Mouse (Mus musculus): ENCODE measurements around the gene Scp2. TPM values are rescaled to one million over a fixed set of nuclear protein-coding genes. Genes with fewer than 3 reads are reported as not detected.
A peak's percentile ranks its signal among the peaks of the same experiment; 100 is the strongest.

Scp2 gene
- polyA plus RNA-seq, 1 experiment from 2014 or later, result 209 TPM

DNA sequence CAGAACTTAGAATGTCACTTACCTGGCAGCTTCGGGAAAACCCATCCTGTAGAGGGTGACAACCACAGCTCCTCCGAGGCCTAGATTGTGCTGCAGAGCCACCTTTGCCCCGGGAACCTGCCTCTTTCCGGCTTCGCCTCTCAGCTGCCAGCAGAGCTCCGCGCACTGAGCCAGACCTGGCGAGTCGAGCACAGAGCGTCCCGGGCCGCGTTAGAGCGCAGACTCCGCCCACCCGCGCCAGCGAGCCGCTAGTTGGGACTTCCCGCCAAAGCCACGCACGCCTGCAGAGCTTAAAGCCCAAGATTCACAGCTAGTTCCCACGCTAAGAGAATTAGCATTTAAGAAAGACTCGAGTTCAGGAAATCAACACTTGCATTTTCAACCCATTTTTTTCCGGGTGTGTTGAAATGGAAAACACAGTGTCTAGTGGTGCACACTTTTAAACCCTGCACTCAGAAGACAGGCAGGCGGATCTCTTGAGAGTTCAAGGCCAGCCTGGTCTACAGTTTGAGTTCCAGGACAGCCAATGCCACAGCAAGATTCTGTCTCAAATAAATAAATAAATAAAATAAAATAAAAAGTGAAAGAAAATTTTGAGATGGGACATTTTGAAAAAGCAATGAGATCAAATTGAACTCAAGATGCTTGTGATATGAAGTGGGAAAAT, 73.4 kb downstream of the Scp2 start:
- peaks cover 7% of the 10 kb centered on the region for H3K4me1 ChIP-seq (ENCODE audit: control insufficient read depth, insufficient read depth, low read length)
- peak overlapping the region; percentile 75 for H3K4me2 ChIP-seq (replicated peaks; ENCODE audit: low read depth, low read length)
- peaks cover 12% of the 10 kb centered on the region; the same call in 1 of the 2 replicates for H3K36me3 ChIP-seq (ENCODE audit: control insufficient read depth, insufficient read depth, low read length)
- no peak overlapping the region for H3K27ac ChIP-seq (ENCODE audit: low read depth, low read length)
- peak overlapping the region; percentile 68; the same call in 1 of the 2 replicates for H3K9ac ChIP-seq (ENCODE audit: low read depth, low read length)
- WGBS, result 2% methylated on average over 26 of the region's 26 CpGs
- H3K9me3 ChIP-seq (ENCODE audit: control insufficient read depth, low read length), result no peaks in the 10 kb centered on the region
- H3K27me3 ChIP-seq (ENCODE audit: control insufficient read depth, insufficient read depth, low read length), result no peaks in the 10 kb centered on the region
- H3K4me3 ChIP-seq (ENCODE audit: low read length), result peak overlapping the region; percentile 53
- peak; percentile 98 for ATAC-seq (ENCODE audit: low FRiP score, low TSS enrichment)

DNA sequence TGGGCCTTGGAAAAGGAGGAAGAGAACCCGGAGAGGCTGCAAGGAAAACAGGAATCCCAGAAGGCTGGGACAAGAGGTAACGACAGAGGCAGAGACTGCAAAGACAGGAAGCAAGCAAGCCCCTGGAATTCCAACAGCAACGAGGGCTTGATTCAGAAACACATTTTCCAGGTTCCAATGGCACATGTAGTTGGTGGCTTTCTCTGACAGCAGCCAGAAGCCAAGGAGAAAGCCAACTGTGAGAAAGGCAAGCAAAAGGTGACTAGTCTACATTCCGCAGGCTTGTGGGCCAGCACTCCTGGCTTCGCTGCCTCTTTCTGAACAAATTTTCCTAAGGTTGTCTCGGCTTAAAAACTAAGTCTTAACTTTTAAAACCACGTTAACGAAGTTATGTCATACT, 74.1 kb downstream of the Scp2 start:
- Histone ChIP-seq H3K9me3 (ENCODE audit: control insufficient read depth, low read length) (no peaks in the 10 kb centered on the region), H3K4me3 (ENCODE audit: low read length) (peak overlapping the region; percentile 53), H3K4me2 (replicated peaks; ENCODE audit: low read depth, low read length) (peak overlapping the region; percentile 75), H3K27me3 (ENCODE audit: control insufficient read depth, insufficient read depth, low read length) (no peaks in the 10 kb centered on the region), H3K9ac (ENCODE audit: low read depth, low read length) (peak overlapping the region; percentile 68), H3K36me3 (ENCODE audit: control insufficient read depth, insufficient read depth, low read length) (peaks cover 14% of the 10 kb centered on the region; the same call in 1 of the 2 replicates), H3K4me1 (ENCODE audit: control insufficient read depth, insufficient read depth, low read length) (peaks cover 7% of the 10 kb centered on the region), H3K27ac (ENCODE audit: low read depth, low read length) (peak overlapping the region; percentile 3; the same call in 1 of the 2 replicates)
- WGBS, result 9% methylated on average over 8 of the region's 8 CpGs
- no peak for ATAC-seq (ENCODE audit: low FRiP score, low TSS enrichment)

DNA sequence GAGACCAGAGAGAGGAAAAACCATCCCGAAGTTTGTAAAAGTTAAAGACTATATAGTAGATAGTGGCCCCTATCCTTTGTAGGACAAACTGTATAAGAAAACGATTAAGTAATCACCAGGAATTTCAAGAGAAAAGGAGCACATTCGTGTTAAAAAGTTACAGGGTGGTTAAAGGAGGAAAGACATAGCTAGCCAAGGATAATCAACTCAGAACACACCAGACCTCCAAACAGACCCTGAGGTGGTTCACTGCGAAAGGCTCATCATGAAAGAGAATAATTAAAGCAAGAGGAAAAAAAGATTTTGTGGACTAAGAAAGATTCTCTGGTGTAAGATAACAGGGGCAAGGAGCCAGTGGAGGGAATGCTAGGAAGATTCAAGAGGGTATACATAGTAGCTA, 74.5 kb downstream of the Scp2 start:
- peak overlapping the region; percentile 68 for H3K9ac ChIP-seq (ENCODE audit: low read depth, low read length)
- peaks cover 14% of the 10 kb centered on the region; the same call in 1 of the 2 replicates for H3K36me3 ChIP-seq (ENCODE audit: control insufficient read depth, insufficient read depth, low read length)
- H3K4me2 ChIP-seq (replicated peaks; ENCODE audit: low read depth, low read length), result peak overlapping the region; percentile 75
- peaks cover 7% of the 10 kb centered on the region for H3K4me1 ChIP-seq (ENCODE audit: control insufficient read depth, insufficient read depth, low read length)
- no peaks in the 10 kb centered on the region for H3K9me3 ChIP-seq (ENCODE audit: control insufficient read depth, low read length)
- peak overlapping the region; percentile 53 for H3K4me3 ChIP-seq (ENCODE audit: low read length)
- no peak for ATAC-seq (ENCODE audit: low FRiP score, low TSS enrichment)
- H3K27me3 ChIP-seq (ENCODE audit: control insufficient read depth, insufficient read depth, low read length), result no peaks in the 10 kb centered on the region
- H3K27ac ChIP-seq (ENCODE audit: low read depth, low read length), result peak overlapping the region; percentile 3; the same call in 1 of the 2 replicates
- 69% methylated on average over 4 of the region's 4 CpGs for WGBS

DNA sequence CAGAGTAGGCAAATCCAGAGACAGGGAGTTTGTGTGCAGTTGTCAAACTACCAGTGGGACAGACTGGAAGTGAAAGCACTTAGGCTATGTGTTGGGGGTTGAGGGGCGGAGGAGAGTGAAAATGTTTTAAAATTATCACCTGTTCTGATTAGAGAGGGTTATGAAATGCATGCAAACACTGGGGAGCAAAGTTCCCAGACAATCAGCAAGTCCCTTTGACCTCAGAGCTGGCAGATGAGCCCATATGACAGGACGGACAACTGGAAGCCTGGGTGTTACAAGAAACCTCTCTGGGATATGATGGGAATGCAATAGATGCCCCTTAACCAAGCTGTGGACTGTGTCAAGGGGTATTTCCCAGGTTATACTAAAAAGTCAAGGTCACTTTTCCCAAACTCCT, 76.7 kb downstream of the Scp2 start:
- Histone ChIP-seq H3K4me3 (ENCODE audit: low read length) (no peak overlapping the region), H3K27ac (ENCODE audit: low read depth, low read length) (no peak overlapping the region), H3K36me3 (ENCODE audit: control insufficient read depth, insufficient read depth, low read length) (peaks cover 21% of the 10 kb centered on the region; the same call in 1 of the 2 replicates), H3K27me3 (ENCODE audit: control insufficient read depth, insufficient read depth, low read length) (no peaks in the 10 kb centered on the region), H3K9me3 (ENCODE audit: control insufficient read depth, low read length) (no peaks in the 10 kb centered on the region), H3K9ac (ENCODE audit: low read depth, low read length) (no peak overlapping the region), H3K4me1 (ENCODE audit: control insufficient read depth, insufficient read depth, low read length) (peaks cover 7% of the 10 kb centered on the region), H3K4me2 (replicated peaks; ENCODE audit: low read depth, low read length) (no peak overlapping the region)
- ATAC-seq (ENCODE audit: low FRiP score, low TSS enrichment), result no peak
- 87% methylated on average over 2 of the region's 2 CpGs for WGBS

DNA sequence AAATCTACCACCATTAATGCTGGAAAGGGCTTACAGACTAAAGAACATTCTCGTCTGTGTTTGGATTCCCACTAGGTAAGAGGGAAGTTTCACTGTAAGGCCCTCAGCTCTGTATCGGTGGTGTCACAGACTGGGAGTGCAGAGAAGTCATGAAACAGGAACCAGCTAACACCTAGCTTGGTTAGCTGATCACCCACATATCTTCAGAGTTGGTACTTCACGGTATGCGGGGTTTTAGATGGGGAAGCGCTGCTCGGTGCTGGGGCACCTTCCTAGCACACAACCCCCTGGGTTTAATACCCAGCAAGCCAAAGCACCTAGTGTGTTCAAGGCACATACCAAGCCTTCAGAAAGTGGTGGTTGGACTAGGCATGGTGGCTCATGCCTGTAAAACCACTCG, 77.5 kb downstream of the Scp2 start:
- peaks cover 7% of the 10 kb centered on the region for H3K4me1 ChIP-seq (ENCODE audit: control insufficient read depth, insufficient read depth, low read length)
- H3K27me3 ChIP-seq (ENCODE audit: control insufficient read depth, insufficient read depth, low read length), result no peaks in the 10 kb centered on the region
- 88% methylated on average over 7 of the region's 7 CpGs for WGBS
- no peak overlapping the region for H3K4me3 ChIP-seq (ENCODE audit: low read length)
- H3K9ac ChIP-seq (ENCODE audit: low read depth, low read length), result no peak overlapping the region
- no peak for ATAC-seq (ENCODE audit: low FRiP score, low TSS enrichment)
- H3K9me3 ChIP-seq (ENCODE audit: control insufficient read depth, low read length), result no peaks in the 10 kb centered on the region
- no peak overlapping the region for H3K4me2 ChIP-seq (replicated peaks; ENCODE audit: low read depth, low read length)
- H3K36me3 ChIP-seq (ENCODE audit: control insufficient read depth, insufficient read depth, low read length), result peaks cover 29% of the 10 kb centered on the region; the same call in 1 of the 2 replicates
- no peak overlapping the region for H3K27ac ChIP-seq (ENCODE audit: low read depth, low read length)

DNA sequence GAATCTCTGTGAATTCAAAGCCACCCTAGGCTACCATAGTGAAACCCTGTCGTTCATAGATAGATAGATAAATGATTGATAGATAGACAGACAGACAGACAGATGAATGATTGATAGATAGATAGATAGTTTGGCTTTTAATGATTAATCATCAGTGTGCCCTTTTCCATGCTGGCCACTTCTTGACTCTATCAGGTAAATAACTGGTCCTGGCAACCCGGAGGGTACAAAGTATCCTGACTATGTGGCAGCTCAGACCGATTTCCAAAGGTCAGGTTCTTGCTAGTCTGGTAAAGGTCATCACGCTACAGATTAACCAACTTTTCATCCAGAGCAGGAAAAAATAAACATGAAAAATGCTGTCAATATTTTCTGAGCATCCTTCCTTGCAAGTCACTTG, 78.2 kb downstream of the Scp2 start:
- no peak overlapping the region for H3K27ac ChIP-seq (ENCODE audit: low read depth, low read length)
- peaks cover 7% of the 10 kb centered on the region for H3K4me1 ChIP-seq (ENCODE audit: control insufficient read depth, insufficient read depth, low read length)
- ATAC-seq (ENCODE audit: low FRiP score, low TSS enrichment), result no peak
- H3K4me2 ChIP-seq (replicated peaks; ENCODE audit: low read depth, low read length), result no peak overlapping the region
- H3K9me3 ChIP-seq (ENCODE audit: control insufficient read depth, low read length), result no peaks in the 10 kb centered on the region
- no peaks in the 10 kb centered on the region for H3K27me3 ChIP-seq (ENCODE audit: control insufficient read depth, insufficient read depth, low read length)
- no peak overlapping the region for H3K4me3 ChIP-seq (ENCODE audit: low read length)
- peaks cover 30% of the 10 kb centered on the region; the same call in 1 of the 2 replicates for H3K36me3 ChIP-seq (ENCODE audit: control insufficient read depth, insufficient read depth, low read length)
- no peak overlapping the region for H3K9ac ChIP-seq (ENCODE audit: low read depth, low read length)
- 91% methylated on average over 4 of the region's 4 CpGs for WGBS

DNA sequence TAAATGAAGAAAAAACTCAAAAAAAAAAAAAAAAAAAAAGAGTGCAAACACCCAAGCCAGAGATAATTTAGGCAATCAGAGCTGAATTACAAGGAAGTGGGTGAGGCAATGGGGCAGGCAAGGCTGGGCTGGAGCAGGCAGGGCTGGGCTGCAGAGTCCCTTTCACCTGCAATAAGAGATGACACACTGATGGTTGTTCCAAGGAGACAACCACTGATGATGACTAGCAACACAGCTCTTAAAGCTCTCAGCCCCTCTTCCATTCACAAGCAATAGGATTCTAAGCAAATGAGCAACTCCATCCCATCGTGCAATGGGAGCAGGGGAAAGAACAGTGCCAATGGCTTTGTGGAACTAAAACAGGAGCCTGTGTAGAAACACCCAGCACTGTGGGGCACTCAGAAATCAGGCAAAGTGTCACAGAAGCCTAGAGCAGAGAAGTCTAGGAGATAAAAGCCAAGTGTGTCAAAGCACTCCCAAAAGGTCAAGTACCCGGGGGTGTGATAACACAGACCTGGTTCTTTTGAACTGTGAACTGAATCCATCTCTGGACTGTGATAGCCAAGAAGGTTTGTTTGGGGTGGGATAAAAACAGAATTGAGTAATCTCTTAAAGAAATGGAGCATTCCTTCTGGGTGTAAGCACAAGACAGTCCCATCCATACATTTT, 79.5 kb downstream of the Scp2 start:
- Histone ChIP-seq H3K4me1 (ENCODE audit: control insufficient read depth, insufficient read depth, low read length) (peaks cover 6% of the 10 kb centered on the region), H3K27me3 (ENCODE audit: control insufficient read depth, insufficient read depth, low read length) (no peaks in the 10 kb centered on the region), H3K27ac (ENCODE audit: low read depth, low read length) (no peak overlapping the region), H3K9me3 (ENCODE audit: control insufficient read depth, low read length) (no peaks in the 10 kb centered on the region), H3K36me3 (ENCODE audit: control insufficient read depth, insufficient read depth, low read length) (peaks cover 30% of the 10 kb centered on the region; the same call in 1 of the 2 replicates), H3K4me2 (replicated peaks; ENCODE audit: low read depth, low read length) (no peak overlapping the region), H3K9ac (ENCODE audit: low read depth, low read length) (no peak overlapping the region), H3K4me3 (ENCODE audit: low read length) (no peak overlapping the region)
- WGBS, result 83% methylated on average over 2 of the region's 2 CpGs
- no peak for ATAC-seq (ENCODE audit: low FRiP score, low TSS enrichment)

DNA sequence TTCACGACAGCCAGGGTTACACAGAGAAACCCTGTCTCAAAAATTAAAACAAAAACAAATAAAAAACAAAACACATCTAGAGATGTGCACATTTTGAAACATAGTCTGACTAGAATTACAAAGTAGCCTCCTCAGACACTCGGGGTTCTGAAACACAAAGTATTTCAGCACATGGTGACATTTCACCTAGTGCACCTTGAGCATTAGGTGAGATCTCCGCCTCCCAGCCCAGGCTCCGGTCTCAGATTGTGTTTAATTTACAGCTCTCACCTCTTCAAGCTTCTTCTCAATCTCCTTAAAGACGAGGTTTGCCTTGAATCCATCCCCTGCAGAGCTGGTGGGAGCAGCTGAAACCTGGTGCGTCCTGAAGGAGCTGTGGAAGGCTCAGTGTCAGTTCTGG, 81.2 kb downstream of the Scp2 start:
- Histone ChIP-seq H3K4me3 (ENCODE audit: low read length) (no peak overlapping the region), H3K36me3 (ENCODE audit: control insufficient read depth, insufficient read depth, low read length) (peaks cover 39% of the 10 kb centered on the region), H3K9me3 (ENCODE audit: control insufficient read depth, low read length) (no peaks in the 10 kb centered on the region), H3K27me3 (ENCODE audit: control insufficient read depth, insufficient read depth, low read length) (no peaks in the 10 kb centered on the region), H3K9ac (ENCODE audit: low read depth, low read length) (no peak overlapping the region), H3K4me1 (ENCODE audit: control insufficient read depth, insufficient read depth, low read length) (no peaks in the 10 kb centered on the region), H3K4me2 (replicated peaks; ENCODE audit: low read depth, low read length) (no peak overlapping the region), H3K27ac (ENCODE audit: low read depth, low read length) (no peak overlapping the region)
- 81% methylated on average over 6 of the region's 6 CpGs for WGBS
- ATAC-seq (ENCODE audit: low FRiP score, low TSS enrichment), result no peak

DNA sequence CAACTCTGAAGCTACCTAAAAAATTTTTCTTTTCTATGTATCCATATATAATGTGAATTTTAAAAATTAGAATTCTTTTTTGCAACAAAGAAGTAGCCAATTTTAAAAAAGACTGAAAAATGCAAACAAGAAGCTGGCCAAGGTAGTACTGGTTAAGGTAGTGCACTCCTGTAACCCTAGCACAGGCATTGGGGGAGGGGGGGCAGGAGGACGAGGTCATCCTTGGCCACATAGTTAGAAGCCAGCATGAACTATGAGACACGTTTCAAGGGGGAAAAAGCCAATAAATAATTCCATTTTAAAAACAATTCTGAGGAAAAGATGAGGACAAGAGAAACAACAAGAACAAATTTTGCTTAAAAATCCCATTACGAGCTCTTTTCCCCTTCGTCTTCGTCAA, 82.3 kb downstream of the Scp2 start:
- Histone ChIP-seq H3K9ac (ENCODE audit: low read depth, low read length) (no peak overlapping the region), H3K27ac (ENCODE audit: low read depth, low read length) (no peak overlapping the region), H3K27me3 (ENCODE audit: control insufficient read depth, insufficient read depth, low read length) (no peaks in the 10 kb centered on the region), H3K36me3 (ENCODE audit: control insufficient read depth, insufficient read depth, low read length) (peaks cover 35% of the 10 kb centered on the region), H3K4me2 (replicated peaks; ENCODE audit: low read depth, low read length) (no peak overlapping the region), H3K4me3 (ENCODE audit: low read length) (no peak overlapping the region), H3K9me3 (ENCODE audit: control insufficient read depth, low read length) (no peaks in the 10 kb centered on the region), H3K4me1 (ENCODE audit: control insufficient read depth, insufficient read depth, low read length) (no peaks in the 10 kb centered on the region)
- ATAC-seq (ENCODE audit: low FRiP score, low TSS enrichment), result no peak
- 91% methylated on average over 5 of the region's 5 CpGs for WGBS
